Mouse (Mus musculus) gastrocnemius, adult 18-20 months (tissue): Measurements from ENCODE around the gene Hoxd10. TPM values are rescaled to one million over a fixed set of nuclear protein-coding genes. Genes with fewer than 3 reads are reported as not detected.

Experiments used
- DNase-seq: peaks from one replicate; pipeline ENCODE4 v3.0.0; 2021; ENCODE audit warnings: low spot score
- total RNA-seq, 2 experiments: library from RNA; stranded (reverse); gene quantifications; 2 replicates each; pipeline ENCODE4 v1.2.3; 2021

The Hoxd10 gene
- total RNA-seq, 2 experiments from 2014 or later = 5.0 to 6.1 TPM

DNA sequence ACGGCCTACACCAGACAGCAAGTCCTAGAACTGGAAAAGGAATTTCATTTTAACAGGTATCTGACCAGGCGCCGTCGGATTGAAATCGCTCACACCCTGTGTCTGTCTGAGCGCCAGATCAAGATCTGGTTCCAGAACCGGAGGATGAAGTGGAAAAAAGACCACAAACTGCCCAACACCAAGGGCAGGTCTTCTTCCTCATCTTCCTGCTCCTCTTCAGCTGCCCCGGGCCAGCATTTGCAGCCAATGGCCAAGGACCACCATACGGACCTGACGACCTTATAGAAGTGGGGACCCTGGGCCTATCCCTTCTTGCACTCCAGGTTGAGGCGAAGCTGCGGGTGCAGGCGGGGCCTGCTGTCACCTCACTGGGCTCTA, 36.6 kb downstream of the Hoxd10 start:
- DNase-seq = no peak

GRCm38 (mm10) chr2:74730331-74730730, 38.6 kb downstream of the Hoxd10 start:
- DNase-seq = no peak

- DNase-seq = no peak
Observed at GRCm38 (mm10) chr2:74731055-74731454, 39.3 kb downstream of the Hoxd10 start.

DNA sequence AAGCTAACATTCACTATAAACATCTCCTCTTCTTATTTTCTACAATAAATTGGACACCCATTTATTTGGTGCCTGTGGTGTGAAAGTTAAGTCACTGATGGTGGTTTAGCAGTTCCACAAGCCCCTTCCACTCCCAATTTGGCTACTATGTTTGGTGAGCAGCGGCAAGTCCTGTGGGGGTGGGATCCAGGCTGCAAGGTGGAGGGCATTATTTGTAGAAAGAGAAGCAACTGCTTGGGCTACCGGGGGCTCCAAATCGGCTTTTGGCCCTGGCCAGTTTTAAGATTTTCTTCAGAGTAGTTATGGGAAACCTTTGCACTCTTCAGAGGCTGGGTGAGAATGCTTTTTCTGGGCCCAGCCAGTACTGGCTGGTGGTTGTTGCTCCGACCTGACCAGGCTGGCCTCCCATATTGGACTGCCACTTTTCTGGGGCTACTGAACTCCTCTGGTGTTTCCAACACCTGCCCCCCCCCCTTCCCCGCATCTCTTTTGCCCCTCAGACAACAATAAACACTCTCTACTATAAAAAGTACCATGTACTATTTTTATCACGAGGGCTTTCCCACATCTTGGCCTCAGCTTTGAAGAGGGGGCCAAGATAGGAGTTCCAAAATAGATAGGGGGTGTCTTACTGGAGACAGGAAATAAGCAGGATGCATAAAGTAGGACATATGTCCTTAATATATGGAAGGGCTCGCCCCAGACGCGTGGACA, 40.2 kb downstream of the Hoxd10 start:
- DNase-seq = no peak

GRCm38 (mm10) chr2:74732513-74733316, 41.0 kb downstream of the Hoxd10 start:
- DNase-seq = no peak

DNA sequence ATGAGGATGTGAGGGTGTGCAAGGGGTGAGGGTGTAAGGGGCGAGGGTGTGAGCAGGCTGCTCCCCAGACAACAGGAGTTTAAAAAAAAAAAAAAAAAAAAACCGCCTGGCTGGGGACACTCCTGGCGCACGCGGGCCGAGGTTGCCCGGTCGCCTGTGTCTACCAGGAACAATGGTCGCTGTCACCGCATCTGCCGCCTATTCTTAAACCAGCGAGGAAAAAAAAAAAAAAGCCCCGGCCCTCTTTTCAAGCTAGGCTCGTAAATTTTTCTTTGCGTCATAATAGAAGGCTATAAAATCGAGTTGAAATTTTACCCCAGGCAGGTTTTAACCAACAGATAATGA, 41.6 kb downstream of the Hoxd10 start:
- no peak for DNase-seq

GRCm38 (mm10) chr2:74733765-74734164, 42.0 kb downstream of the Hoxd10 start:
- no peak for DNase-seq

DNA sequence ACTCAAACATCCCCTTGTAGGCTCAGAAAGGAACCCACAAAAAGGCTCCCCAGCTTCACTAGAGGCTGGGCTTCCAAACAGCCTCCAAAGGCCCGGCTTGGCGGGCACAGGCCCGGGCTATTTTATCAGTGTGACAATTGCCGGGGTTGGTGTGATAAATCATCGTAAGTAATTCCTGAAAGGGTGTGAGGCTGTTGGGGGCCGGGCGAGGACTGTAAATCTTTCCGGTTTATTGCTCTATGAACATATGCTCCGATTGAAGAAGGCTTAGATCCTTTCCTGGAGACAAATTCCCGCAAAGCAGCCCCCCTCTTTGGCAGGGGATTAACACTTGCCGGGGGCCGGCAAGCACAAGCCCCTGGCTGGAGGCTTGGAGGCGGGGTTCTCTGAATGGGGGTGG, 42.7 kb downstream of the Hoxd10 start:
- DNase-seq = no peak

GRCm38 (mm10) chr2:74734996-74735811, 43.5 kb downstream of the Hoxd10 start:
- DNase-seq = no peak

DNA sequence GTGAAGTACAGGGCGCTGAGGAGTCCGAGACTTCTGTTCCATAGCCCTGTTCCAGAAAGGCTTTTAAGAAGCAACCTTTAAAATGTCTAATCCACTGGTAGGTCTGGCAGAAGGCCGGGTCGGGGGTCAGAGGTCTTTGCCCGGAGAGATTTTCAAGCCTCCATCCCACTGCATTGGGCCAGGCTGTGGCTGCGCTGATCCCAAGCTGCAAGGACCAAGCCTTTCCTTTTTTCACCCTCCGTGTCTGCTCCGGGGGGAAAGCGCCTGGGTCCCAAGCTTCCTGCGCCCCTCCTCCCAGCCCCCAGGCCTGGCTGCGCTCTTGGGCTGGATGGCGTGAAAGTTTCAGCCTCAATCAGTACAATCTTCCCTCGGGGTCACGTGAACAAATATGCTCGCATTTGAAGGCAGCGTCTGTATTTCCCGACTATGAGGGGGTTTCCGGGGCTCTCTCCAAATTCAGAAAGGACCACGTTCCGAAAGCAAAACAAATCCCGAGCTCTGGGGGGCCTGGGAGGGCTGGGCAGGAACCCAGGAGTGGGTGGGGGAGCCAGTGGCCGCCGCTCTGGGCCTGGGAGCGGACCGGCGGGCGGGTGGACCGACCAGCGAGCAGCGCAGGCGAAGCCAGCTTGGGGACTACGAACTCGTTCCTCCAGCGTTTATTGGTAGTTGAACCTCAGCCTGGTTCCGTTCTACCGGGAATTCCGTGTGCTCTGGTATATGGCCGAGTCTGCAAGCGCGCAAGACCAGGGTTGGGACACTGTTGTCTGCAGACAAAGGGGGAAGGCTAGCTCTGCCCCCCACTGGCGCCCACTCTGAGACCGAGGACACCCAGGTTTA, 44.3 kb downstream of the Hoxd10 start:
- DNase-seq = no peak

DNA sequence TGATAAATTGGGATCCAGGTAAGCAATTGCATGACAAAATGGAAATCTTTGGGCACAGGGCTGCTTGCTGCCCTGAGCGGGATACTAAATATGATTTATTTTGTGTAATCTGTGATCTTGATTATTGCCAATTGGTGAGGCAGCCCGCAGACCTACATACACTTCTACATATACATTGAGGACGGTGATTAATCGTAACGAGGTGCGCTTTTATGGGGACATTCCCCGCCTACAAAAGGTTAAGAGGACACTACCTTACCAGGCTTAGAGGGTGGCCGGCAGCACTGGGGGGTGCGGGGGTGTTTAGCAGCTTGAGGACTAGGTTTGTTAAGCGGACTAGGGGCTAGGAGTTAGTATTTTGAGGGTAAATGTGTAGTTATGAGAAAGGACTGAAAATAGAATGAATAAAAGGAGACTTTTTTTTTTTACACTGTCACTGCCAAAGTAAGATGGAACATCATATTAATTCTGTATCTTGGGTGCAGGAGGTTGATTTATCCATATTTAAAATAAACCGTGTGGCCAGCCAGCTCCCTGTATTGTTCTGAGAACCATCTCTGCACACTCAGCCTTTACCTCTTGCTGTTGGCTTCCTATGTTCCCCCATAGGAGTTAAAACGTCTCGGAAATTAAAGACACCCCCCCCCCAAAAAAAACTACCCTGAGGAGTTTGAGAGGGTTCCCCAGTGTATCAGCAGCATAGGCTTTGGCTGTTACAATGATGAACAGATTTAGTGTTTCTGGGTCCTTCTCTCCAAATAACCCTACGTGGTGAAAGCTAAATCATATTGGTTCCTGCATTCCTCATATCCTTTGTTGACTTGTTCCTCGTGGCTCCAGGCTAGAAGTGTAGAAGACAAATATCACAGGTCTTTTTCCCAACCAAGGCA, 45.2 kb downstream of the Hoxd10 start:
- no peak for DNase-seq

DNA sequence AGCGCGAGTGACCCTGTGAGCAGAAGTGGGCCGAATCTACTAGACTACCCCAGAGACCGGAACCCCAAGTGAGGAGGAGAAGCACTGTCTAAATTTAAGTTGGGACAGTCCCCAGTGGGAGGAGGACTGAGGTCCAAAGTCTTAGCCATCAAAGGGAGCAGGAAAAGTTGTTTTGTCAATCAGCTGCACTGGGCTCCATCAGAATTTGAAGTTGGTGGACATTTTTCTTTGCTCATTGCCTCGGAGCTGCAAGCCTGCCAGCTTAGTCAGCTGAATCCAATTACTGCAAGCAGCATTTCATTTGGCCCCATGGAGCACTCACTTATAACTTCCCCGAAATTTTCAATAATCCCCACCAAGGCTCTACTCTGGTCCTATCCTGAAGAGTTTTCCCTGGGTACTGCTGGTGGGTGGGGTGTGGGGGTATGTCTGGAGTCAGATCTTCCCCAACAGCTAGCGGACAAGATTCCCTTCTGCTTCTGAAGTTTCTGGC, 45.9 kb downstream of the Hoxd10 start:
- no peak for DNase-seq

- no peak for DNase-seq
Observed at GRCm38 (mm10) chr2:74738623-74739475, 47.1 kb downstream of the Hoxd10 start.

DNA sequence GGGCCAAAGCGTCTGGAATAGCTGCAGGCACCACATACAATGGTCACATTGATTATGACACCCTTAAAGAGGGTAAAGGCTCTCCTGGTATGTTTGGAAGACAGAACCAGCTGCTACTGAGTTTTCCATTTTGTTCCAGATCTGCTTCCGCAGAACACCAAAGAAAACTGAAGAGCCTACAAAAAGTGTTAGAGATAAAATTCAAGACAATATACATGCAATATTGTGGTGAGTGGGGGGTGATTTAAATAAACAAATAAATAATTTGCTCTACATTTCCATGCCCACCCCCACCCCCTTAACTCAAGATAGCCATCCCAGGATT, 47.7 kb downstream of the Hoxd10 start:
- DNase-seq = no peak

GRCm38 (mm10) chr2:74739869-74740268, 48.1 kb downstream of the Hoxd10 start:
- DNase-seq = no peak

DNA sequence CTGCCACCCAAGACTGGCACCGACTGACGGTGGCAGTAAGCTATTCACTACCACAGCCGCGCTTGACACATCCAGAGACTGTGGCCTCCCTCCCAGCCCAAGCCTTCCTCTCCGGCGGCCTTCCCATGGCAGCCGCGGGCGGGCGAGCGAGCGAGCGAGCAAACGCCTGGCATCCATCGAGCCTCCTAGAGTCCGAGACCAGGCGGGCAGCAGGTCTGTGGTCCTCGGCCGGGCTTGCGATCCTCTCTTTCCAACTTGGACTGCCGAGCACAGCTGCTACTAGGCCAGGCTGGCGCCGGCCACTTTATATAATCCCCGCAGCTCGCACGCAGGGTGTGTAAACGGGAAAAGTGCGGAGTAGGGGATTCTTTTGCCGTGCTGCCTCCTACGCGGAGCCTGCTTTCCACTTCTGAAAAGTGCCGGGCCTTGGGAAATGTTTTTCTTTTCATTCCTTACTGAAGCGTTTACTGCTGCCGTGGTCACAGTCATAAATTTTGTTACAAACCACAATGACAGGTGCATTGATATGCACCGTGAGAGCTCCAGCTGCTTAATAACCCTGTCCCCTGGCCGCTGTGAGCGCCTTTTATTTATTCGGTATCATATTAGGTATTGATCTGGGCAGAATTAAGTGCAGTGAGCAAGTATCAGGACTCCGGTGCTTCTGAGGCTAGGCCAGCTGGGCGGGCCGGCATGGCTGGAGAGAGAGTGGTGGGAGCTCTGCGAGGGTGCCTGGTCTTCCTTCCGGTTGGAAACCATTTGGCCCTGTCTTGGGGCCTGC, 48.8 kb downstream of the Hoxd10 start:
- DNase-seq = no peak

GRCm38 (mm10) chr2:74741252-74741978, 49.7 kb downstream of the Hoxd10 start:
- DNase-seq = no peak

DNA sequence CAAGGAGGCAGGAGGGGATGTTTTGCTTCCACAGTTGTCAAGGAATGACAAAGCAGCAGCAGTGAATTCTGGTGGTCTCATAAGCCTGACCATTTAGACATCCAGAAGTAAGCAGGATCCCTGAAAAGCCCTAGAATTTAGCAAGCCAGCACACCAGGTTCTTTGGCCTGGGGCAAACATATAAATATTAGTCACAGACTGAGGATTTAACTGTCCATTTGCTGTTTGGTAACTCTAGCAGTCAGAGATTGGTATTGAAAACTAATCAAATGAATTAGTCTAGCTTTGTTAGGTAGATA, 50.2 kb downstream of the Hoxd10 start:
- no peak for DNase-seq
